Mouse (Mus musculus) neural tube, postnatal 0 days (tissue): ENCODE results near the gene Ppp1r37. TPM values are rescaled to one million over a fixed set of nuclear protein-coding genes. Genes with fewer than 3 reads are reported as not detected.

Experiments
- polyA plus RNA-seq: library from polyadenylated mRNA; unstranded; fragments of >200 nt; fragmentation: Nextera tagmentation; extraction: Ambion mirVana; gene quantifications from 2 replicates; pipeline ENCODE4 v1.2.1, GENCODE M21; 2015

The Ppp1r37 gene
- polyA plus RNA-seq: 40.4 and 42.7 TPM in 2 replicates

DNA sequence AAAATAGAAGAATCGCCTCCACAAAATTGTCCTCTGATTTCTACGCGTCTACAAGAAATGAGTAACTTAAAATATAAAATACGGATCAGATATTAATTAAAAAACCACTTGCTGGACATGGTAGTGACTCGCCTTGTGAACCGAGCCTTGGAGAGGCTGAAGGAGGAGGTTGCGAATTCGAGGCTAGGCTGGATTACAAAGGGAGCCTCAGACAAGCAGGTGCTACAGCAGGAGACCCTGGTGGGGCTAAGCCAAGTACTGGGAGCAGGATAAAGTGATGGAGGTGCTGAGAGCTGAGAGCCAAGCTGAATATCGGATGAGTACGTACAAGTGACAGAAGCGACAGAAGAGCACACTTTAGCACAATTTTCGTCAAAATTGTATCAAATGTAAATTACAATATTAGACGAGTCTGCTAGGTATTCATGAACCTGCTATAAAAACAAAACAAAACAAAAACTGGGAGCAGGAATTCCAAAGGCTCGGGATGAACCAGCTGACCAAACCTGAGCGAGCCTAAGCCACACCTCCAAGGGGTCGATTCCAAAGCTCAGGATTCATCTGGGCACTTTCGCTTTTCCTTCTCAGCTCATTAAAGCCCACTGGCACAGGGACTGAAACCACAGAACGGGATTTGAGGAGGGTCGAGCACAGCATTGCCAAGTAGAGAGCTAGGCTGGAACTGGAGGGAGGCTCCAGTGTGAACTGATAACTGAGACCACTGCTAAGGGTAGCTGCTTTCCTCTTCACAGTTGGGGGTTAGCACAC lies at the start of gene Ppp1r37:
TSS of gene Ppp1r37 (minus strand) at position 434 of the 768 bp plus-strand sequence.

DNA sequence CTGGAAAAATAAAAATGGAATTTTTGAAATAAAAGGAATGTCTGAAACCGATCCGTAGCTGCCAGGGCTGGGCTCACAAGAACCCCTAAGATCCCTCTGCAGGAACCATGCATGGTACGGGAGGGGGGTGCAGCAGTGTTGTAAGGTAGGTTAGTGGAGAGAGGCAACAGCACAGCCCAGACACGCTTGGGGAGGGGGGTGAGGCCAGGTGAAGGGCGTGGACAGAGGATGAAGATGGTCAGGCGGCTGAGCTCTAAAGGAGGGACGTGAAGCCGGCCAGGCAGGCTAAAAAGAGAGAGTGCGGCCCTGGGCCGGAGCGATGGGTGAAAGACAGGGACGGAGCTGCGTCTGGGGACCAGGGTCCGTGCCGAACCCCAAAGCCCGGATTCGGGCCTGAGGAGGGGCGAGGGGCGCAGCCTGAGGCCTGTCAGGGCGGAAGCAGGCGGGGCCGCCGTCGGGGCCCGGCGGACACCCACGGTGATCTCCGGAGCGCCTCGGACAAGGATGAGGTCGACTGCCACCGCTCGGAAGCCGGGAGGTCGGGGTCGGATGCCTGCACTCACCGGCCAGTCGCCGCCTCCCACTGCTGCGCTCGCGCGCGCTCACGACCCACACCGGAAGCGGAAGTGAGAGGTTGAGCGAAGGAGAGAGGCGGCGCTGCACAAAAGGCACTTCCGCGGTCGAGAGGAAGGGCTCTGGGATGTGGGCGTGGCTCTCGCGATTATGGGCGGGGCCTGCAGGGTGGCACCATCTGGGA lies 41.2 kb upstream of the Ppp1r37 start, which contains the start of gene Clasrp:
TSS of gene Clasrp (minus strand) at position 638 of the 757 bp plus-strand sequence.

DNA sequence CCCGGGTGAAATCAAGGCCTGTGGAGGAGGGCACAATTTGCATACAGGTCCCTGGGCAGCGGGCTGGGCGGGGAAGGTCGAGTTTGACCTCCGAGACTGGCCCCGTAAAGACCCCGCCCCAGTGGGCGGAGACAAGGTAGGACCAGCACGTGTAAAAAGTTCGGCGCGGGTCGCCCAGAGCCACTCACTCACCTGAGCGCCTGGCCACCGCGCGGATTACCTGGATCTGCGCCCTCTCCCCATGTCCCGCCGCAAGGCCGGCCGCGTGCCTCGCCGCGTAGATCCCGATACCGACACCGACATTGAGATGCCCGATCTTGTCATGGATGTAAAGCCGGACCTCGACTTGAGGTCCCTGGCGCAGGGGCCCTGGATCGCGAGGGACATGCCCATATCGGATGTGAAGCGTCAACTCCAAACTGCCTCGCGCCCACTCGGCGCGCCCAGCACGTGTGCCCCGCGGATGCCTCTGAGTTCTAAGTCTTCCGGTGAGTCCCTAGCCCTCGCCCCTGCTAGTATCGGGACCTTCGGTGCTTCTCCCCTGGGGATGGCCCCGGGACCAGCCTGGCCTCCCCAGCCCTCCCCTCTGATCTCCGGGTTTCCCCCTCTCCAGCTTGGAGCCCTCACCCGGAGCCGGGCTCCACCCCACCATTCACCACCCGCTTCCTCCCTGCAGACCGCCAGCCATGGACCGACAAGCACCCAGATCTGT lies 14.4 kb upstream of the Ppp1r37 start, which contains the start of the genes Zfp296 and Gemin7:
TSS of gene Zfp296 (plus strand) at position 147 of the 712 bp plus-strand sequence.
TSS of gene Gemin7 (minus strand) at position 455 of the 712 bp plus-strand sequence.

DNA sequence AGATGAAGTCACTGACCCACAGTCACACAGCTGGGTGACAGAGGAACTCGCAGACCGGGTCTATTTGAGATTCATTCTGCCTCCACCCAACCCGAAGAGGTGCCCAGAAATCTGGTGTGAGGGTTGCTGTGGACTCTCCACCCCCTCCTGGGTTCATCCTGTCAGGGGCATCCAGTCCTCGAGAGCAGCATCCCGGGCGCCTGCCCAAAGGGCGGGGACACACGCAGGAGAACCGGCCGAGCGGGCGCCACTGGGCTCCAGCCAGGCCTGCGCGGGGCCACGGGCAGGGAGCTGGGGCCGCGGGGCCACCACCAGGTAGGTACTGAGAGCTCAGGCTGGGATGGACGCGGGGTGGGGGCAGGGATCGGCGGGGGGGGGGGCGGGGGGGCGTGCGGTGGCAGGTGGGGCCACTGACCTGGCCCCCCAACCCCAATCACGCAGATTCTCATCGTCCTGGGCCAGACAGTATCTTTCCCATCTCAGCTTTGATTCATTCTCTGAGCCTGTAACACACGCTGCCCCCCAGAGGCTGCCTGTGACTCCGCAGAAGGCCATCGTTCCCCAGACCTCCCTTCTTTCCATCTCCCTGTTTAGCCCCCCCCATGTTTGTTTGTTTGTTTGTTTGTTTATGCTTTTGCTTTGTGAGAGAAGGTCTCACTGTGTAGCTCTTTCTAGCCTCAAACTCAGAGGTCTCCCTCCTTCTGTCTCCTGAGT lies 45.1 kb downstream of the Ppp1r37 start, which contains the start of gene Nkpd1:
TSS of gene Nkpd1 (plus strand) at position 187 of the 714 bp plus-strand sequence.

DNA sequence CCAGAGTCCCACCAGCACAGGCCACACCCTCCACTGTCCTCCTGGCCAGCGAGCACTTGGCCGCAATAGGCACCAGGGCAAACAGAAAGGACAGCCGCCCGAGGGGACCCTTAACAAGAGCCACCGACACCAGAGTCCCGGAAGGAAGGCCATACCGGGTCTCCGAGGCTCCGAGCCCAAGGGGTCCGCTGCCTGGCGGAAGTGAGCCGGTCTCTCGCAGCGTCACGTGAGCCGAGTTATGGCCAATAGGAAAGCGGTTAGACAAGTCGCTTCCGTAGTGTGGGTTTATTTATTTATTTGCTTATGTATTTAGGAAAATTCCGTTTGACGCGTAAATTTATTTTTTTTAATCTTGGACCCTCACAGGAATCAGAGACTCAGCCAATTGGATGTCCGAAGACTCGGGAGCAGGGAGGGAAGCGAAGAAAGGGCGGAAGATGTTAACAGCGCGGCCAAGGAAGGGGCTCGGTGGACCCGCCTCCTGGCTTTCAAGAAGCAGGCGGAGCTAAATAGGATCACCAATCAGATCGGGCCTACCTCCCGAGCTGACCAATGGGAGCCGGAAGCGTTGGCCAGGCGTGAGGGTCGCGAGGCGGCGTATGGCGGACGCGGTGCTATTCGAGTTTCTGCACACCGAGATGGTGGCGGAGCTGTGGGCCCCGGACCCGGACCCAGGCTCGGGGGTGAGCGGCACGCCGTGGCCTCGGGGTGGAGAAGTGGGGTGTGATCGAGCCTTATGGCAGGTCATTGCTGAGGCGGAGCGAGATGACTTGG lies 54.5 kb downstream of the Ppp1r37 start, which contains the start of the genes Bloc1s3 and Trappc6a:
TSS of gene Bloc1s3 (minus strand) at position 218 of the 774 bp plus-strand sequence.
TSS of gene Trappc6a (plus strand) at position 246 of the 774 bp plus-strand sequence.

Other genes starting within 250 kb of the Ppp1r37 start
- gene Ercc1, start 218.3 kb downstream of the Ppp1r37 start, polyA plus RNA-seq: 72.6 and 76.5 TPM in 2 replicates
- gene Cd3eap, start 203.6 kb downstream of the Ppp1r37 start, polyA plus RNA-seq: 19.8 and 23.3 TPM in 2 replicates
- 1.0 and 1.2 TPM in 2 replicates for gene Ppp1r13l, start 203.3 kb downstream of the Ppp1r37 start, polyA plus RNA-seq
- gene Ercc2, start 181.1 kb downstream of the Ppp1r37 start, polyA plus RNA-seq: 13.1 and 15.2 TPM in 2 replicates
- 1.0 and 1.9 TPM in 2 replicates for gene Klc3, start 159.0 kb downstream of the Ppp1r37 start, polyA plus RNA-seq
- 5.1 and 5.3 TPM in 2 replicates for gene Ckm, start 158.3 kb downstream of the Ppp1r37 start, polyA plus RNA-seq
- 20.9 and 23.9 TPM in 2 replicates for gene Mark4, start 104.3 kb downstream of the Ppp1r37 start, polyA plus RNA-seq
- 3.6 and 3.9 TPM in 2 replicates for gene Exoc3l2, start 99.7 kb downstream of the Ppp1r37 start, polyA plus RNA-seq
- 4.4 and 5.5 TPM in 2 replicates for gene Bloc1s3, start 54.7 kb downstream of the Ppp1r37 start, polyA plus RNA-seq
- 36.9 and 39.7 TPM in 2 replicates for gene Trappc6a, start 54.7 kb downstream of the Ppp1r37 start, polyA plus RNA-seq
- 1.4 and 2.5 TPM in 2 replicates for gene Nkpd1, start 45.2 kb downstream of the Ppp1r37 start, polyA plus RNA-seq
- 0.15 TPM in 1 of 2 replicates, not detected in the other for gene Zfp296, start 14.2 kb upstream of the Ppp1r37 start, polyA plus RNA-seq
- gene Gemin7, start 14.5 kb upstream of the Ppp1r37 start, polyA plus RNA-seq: 160 and 163 TPM in 2 replicates
- 58.6 and 67.4 TPM in 2 replicates for gene Clasrp, start 41.4 kb upstream of the Ppp1r37 start, polyA plus RNA-seq
- gene Relb, start 66.4 kb upstream of the Ppp1r37 start, polyA plus RNA-seq: 8.2 and 9.2 TPM in 2 replicates
- 168 and 169 TPM in 2 replicates for gene Clptm1, start 102.0 kb upstream of the Ppp1r37 start, polyA plus RNA-seq
- 0.68 and 1.0 TPM in 2 replicates for gene Apoc2, start 114.9 kb upstream of the Ppp1r37 start, polyA plus RNA-seq
- not detected in 2 replicates for gene Gm44805, start 118.3 kb upstream of the Ppp1r37 start, polyA plus RNA-seq
- not detected in 2 replicates for gene Apoc4, start 118.4 kb upstream of the Ppp1r37 start, polyA plus RNA-seq
- gene Apoc1, start 129.6 kb upstream of the Ppp1r37 start, polyA plus RNA-seq: 20.8 and 34.8 TPM in 2 replicates
- 4,011 and 4,143 TPM in 2 replicates for gene Apoe, start 136.1 kb upstream of the Ppp1r37 start, polyA plus RNA-seq
- gene Tomm40, start 152.4 kb upstream of the Ppp1r37 start, polyA plus RNA-seq: 179 and 192 TPM in 2 replicates
- gene Nectin2, start 187.4 kb upstream of the Ppp1r37 start, polyA plus RNA-seq: 52.6 and 57.8 TPM in 2 replicates
- 38.7 and 44.4 TPM in 2 replicates for gene Bcam, start 207.9 kb upstream of the Ppp1r37 start, polyA plus RNA-seq
- gene Cblc, start 233.7 kb upstream of the Ppp1r37 start, polyA plus RNA-seq: 0.68 and 0.80 TPM in 2 replicates